Mouse (Mus musculus) spleen, adult 10 weeks (tissue): ENCODE results near the gene Ptprm. TPM values are rescaled to one million over a fixed set of nuclear protein-coding genes. Genes with fewer than 3 reads are reported as not detected.

Experiments used
- polyA plus RNA-seq: library from polyadenylated mRNA; stranded (reverse); fragments of 350-450 nt; fragmentation: Illumina TruSeq; extraction: RNeasy Lipid Tissue Mini Kit (QIAGEN cat#74804); gene quantifications from one replicate; pipeline ENCODE4 v1.2.3, GENCODE M21; 2015; ENCODE audit warnings: low replicate concordance; ENCODE audit not compliant: insufficient read depth

Gene Ptprm
- 9.0 TPM for polyA plus RNA-seq

DNA sequence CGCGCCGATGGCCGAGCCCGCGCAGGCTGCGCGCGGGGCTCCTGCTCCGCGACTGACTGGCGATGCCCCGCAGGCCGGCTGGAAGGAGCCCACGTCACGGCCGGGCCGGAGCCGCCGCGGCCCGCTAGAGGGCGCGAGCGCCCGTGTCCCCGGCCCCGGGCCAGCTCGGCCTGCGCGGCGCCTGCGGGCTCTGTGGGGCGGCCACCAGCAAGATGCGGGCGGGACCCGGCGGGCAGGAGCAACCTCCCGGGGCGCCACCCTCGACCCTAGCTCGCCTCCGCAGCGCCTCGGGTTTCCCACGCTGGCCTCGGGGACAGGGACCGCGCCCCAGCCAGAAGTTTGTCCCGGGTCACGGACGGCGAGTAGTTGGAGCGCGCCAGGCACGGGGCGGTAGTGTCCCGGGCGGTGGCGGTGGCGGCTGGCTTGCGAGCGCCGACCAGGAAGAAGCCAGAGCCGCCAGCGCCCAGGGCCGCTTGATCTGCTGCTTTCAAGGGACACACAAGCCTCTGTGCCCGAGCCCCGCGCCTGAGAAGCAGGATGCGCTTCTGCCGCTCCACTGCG lies at the start of gene Ptprm:
TSS of gene Ptprm (minus strand) at position 7 of the 561 bp plus-strand sequence.

